Mouse (Mus musculus): ENCODE results near the gene Ccdc182. TPM values are rescaled to one million over a fixed set of nuclear protein-coding genes. Genes with fewer than 3 reads are reported as not detected.

Gene Ccdc182
- polyA plus RNA-seq, 1 experiment: not detected

DNA sequence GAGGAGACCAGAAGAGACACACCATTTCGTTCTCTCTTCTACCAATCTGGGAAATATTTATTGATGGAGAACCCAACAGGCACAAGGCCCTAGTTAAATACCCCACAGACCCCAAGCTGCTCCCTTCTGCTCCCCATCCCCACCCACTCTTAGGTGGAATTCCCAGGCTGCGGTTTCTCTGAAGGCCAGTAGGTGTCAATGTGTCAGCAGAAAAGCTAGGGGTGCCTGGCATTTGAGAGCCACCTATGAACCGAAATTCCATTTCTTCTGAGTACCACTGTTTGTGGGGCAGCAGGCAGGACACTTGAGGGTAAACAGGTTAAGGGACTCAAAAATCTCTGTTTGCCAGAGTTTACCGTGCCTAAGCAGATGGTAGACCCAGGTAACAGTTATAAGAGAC lies 2.2 kb upstream of the Ccdc182 start:
- H3K4me3 ChIP-seq (ENCODE audit: insufficient read depth, low read length): no peak overlapping the region
- no peaks in the 10 kb centered on the region for H3K4me1 ChIP-seq (ENCODE audit: control insufficient read depth, insufficient read depth, low read length)
- TF ChIP-seq POLR2A (IDR thresholded peaks at IDR 0.05; ENCODE audit: extremely low read depth, insufficient read depth, low read length) (no peak), CTCF (IDR thresholded peaks at IDR 0.05; ENCODE audit: extremely low read depth, insufficient read depth, low read length) (peak; percentile 67)
- no peak overlapping the region for H3K27ac ChIP-seq (ENCODE audit: insufficient read depth, low read length)

DNA sequence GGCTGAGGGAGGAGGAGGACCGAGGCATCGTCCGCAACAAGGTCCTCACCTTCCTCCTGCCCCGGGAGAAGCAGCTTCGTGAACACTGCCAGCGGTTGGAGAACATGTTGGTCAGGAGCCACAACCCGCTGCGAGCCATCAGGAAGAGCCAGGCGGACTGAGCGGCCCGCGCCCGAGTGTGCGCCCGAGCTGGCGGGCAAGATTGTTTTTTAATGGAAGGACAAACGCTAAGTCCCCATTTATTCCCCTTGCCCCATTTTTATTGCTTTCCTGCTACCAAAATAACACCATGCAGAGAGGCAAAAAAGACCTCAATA lies 494 bp downstream of the Ccdc182 start:
- Histone ChIP-seq H3K4me3 (ENCODE audit: insufficient read depth, low read length) (no peak overlapping the region), H3K4me1 (ENCODE audit: control insufficient read depth, insufficient read depth, low read length) (no peaks in the 10 kb centered on the region), H3K27ac (ENCODE audit: insufficient read depth, low read length) (no peak overlapping the region)
- TF ChIP-seq CTCF (IDR thresholded peaks at IDR 0.05; ENCODE audit: extremely low read depth, insufficient read depth, low read length) (no peak), POLR2A (IDR thresholded peaks at IDR 0.05; ENCODE audit: extremely low read depth, insufficient read depth, low read length) (no peak)

DNA sequence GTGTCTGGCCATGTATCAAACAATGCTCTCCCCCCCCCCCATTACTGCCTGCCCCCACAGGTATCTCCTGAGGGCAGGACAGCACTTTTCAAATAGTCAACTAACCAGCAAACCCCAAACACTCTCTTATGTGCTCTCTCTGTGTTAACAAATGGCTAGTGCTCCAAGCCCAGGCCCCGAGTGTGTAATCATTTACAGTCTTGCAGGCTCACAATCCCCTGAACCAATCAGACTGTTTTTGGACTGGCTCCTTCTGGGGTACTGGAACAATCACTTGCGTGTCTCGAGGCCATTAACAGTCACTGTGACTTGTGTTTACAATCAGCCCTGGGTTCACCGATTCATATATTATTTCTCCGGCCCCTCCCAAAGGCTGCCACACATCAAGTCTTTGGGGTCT lies 1.4 kb downstream of the Ccdc182 start:
- TF ChIP-seq POLR2A (IDR thresholded peaks at IDR 0.05; ENCODE audit: extremely low read depth, insufficient read depth, low read length) (no peak), CTCF (IDR thresholded peaks at IDR 0.05; ENCODE audit: extremely low read depth, insufficient read depth, low read length) (no peak)
- H3K4me1 ChIP-seq (ENCODE audit: control insufficient read depth, insufficient read depth, low read length): no peaks in the 10 kb centered on the region
- H3K4me3 ChIP-seq (ENCODE audit: insufficient read depth, low read length): no peak overlapping the region
- no peak overlapping the region for H3K27ac ChIP-seq (ENCODE audit: insufficient read depth, low read length)

DNA sequence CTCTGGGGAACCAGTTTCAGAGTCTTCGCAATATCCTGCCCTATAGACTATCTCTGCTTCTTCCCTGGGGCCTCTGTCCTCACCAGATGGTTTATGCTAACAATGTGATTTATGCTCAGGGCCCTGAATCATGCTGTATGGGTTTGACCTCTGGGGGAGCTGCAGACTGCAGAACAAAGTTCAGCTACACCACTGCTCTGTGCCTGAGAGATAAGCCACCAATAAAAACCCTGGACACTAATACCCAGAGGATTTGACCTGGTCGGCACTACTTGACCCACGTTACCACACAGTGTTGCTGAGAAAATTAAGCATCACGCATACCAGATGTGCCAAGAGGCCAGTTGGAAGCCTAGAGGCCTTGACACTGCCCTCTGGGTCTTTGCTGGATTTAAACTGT lies 3.7 kb downstream of the Ccdc182 start:
- Histone ChIP-seq H3K27ac (ENCODE audit: insufficient read depth, low read length) (no peak overlapping the region), H3K4me1 (ENCODE audit: control insufficient read depth, insufficient read depth, low read length) (no peaks in the 10 kb centered on the region), H3K4me3 (ENCODE audit: insufficient read depth, low read length) (no peak overlapping the region)
- TF ChIP-seq POLR2A (IDR thresholded peaks at IDR 0.05; ENCODE audit: extremely low read depth, insufficient read depth, low read length) (no peak), CTCF (IDR thresholded peaks at IDR 0.05; ENCODE audit: extremely low read depth, insufficient read depth, low read length) (0 out of 2 replicates have a peak, but pooled peaks have one; percentile 15)

DNA sequence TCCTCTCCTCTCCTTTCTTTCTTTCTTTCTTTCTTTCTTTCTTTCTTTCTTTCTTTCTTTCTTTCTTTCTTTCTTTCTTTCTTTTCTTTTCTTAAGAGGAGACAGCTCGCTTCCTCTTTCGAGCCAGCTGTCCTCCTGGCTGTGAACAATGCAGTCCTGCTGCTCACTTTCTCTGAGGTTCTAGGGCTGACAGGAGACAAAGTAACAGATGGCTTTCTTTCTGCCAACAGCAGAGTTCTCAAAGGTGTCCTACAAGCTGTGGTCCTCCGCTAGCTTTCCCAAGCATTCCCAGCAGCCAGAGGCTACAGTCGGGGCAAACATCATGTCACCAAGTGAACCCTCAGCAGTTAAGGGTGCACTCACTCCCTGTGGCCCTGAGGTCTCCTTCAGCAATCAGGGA lies 5.5 kb downstream of the Ccdc182 start:
- TF ChIP-seq CTCF (IDR thresholded peaks at IDR 0.05; ENCODE audit: extremely low read depth, insufficient read depth, low read length) (no peak), POLR2A (IDR thresholded peaks at IDR 0.05; ENCODE audit: extremely low read depth, insufficient read depth, low read length) (no peak)
- Histone ChIP-seq H3K4me1 (ENCODE audit: control insufficient read depth, insufficient read depth, low read length) (no peaks in the 10 kb centered on the region), H3K27ac (ENCODE audit: insufficient read depth, low read length) (no peak overlapping the region), H3K4me3 (ENCODE audit: insufficient read depth, low read length) (no peak overlapping the region)

DNA sequence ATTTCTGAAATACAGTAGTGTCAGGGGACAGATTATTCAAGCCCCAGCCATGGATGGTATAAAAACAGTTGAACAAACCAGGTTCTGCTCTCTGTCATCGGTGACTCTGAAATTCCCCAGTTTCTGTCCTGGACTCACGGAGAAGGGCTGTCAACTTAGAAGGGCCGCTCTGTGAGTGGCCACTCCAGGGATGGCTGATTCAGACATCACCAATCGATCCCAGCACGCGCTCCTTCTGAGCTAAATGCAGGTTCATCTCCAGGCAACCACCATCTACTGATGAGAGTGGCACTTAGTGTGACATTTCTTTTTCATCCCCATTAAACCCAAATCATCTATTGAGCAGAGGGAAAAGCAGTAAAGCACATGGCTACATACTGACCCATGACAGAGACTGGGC lies 7.8 kb downstream of the Ccdc182 start:
- no peak for TF ChIP-seq POLR2A (IDR thresholded peaks at IDR 0.05; ENCODE audit: extremely low read depth, insufficient read depth, low read length)
- TF ChIP-seq CTCF (IDR thresholded peaks at IDR 0.05; ENCODE audit: extremely low read depth, insufficient read depth, low read length): no peak
- Histone ChIP-seq H3K4me3 (ENCODE audit: insufficient read depth, low read length) (no peak overlapping the region), H3K27ac (ENCODE audit: insufficient read depth, low read length) (no peak overlapping the region), H3K4me1 (ENCODE audit: control insufficient read depth, insufficient read depth, low read length) (no peaks in the 10 kb centered on the region)

DNA sequence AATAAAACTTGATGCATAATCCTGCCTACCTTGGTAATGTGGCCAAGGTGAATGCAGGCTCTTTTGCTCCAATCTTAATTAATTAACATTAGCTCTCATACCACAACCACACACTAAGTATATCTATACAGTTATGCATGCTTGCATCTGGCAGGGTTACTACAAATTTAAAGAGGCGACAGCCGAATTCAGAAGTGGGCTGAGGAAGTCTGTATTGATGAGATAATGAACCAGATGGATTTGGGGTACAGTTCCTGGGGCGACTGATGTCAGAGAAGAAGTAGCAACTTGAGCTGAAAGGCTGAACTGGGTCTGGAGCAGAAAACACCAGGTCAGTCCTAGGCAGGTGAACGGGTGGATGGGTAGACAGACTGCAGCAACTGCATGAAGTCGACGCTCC lies 11.9 kb downstream of the Ccdc182 start:
- TF ChIP-seq POLR2A (IDR thresholded peaks at IDR 0.05; ENCODE audit: extremely low read depth, insufficient read depth, low read length): no peak
- TF ChIP-seq CTCF (IDR thresholded peaks at IDR 0.05; ENCODE audit: extremely low read depth, insufficient read depth, low read length): no peak
- no peaks in the 10 kb centered on the region for H3K4me1 ChIP-seq (ENCODE audit: control insufficient read depth, insufficient read depth, low read length)
- no peak overlapping the region for H3K27ac ChIP-seq (ENCODE audit: insufficient read depth, low read length)
- no peak overlapping the region for H3K4me3 ChIP-seq (ENCODE audit: insufficient read depth, low read length)

DNA sequence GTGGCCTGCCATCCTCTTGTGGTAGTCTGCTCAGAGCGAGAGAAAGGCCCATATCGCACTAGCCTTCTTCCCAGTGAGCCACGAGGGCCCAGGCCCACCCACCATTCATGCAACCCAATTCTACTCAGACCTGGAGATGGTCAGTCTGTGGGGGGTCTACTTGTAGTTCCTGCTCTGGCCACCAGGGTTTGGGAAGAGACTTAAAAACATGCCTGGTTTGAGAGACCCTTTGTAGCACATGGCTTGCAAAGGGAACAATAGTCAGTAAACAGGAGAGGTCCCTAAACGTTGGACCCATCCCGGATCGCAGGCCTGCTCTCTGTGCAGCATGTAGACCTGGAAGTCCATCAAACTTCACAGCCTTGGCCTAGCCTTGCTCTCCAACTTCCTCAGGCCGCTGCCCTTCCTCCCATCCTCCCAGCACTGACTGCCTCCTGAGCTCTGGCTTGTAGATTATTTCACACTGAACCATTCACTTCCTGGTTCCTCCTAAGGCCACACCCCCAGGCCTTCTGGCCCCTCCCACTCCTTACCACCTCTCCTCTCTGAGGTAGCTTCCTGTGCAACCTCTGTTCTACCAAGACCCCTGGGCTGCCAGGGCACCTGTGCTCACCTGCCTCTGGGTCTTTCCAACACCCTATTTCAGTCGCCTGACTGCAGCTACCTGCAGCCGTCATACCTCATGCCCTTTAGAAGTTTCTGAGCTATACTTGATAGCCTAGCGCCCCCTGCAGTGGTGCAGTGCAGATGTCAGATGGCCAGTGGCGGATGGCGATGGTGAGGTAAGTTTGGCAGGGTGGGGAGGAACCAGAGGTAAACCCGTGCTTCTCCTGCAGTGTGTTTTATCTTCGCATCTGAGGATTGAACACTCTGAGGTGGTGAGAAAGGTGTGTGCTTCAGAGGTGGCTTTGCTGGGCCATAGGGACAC lies 14.0 kb downstream of the Ccdc182 start:
- Histone ChIP-seq H3K4me1 (ENCODE audit: control insufficient read depth, insufficient read depth, low read length) (no peaks in the 10 kb centered on the region), H3K27ac (ENCODE audit: insufficient read depth, low read length) (no peak overlapping the region), H3K4me3 (ENCODE audit: insufficient read depth, low read length) (no peak overlapping the region)
- TF ChIP-seq POLR2A (IDR thresholded peaks at IDR 0.05; ENCODE audit: extremely low read depth, insufficient read depth, low read length) (no peak), CTCF (IDR thresholded peaks at IDR 0.05; ENCODE audit: extremely low read depth, insufficient read depth, low read length) (no peak)

DNA sequence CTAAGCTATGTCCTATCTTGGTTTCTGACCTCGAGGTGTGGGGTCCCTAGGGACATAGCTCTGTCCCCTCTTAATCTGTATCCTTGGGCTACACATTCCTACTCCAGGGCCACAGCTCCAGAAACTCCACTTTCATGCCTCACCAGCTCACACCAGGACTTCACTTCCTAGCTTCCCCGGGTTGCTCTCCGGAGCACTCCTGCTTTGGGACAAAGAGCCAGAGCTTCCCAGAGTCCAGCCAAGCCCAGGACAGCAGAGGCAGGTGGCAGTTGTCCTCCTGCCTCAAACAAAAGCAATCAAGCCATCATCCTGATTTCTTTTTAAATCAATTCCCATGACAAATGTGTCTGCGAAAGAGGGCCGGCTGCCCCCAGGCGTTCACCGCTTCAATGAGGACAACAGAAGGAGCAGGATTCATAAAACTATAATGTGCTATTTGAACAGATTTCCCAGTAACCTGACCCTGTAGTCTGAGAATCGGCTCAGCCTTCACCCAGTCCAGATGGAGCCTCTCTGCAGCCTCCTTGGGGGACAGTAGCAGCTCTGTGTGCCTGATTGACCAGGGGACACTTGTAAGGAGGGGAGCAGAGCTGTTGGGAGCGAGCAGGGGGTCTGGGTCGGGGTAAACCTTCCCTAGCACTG lies 15.3 kb downstream of the Ccdc182 start:
- Histone ChIP-seq H3K27ac (ENCODE audit: insufficient read depth, low read length) (no peak overlapping the region), H3K4me1 (ENCODE audit: control insufficient read depth, insufficient read depth, low read length) (no peaks in the 10 kb centered on the region), H3K4me3 (ENCODE audit: insufficient read depth, low read length) (no peak overlapping the region)
- no peak for TF ChIP-seq POLR2A (IDR thresholded peaks at IDR 0.05; ENCODE audit: extremely low read depth, insufficient read depth, low read length)
- TF ChIP-seq CTCF (IDR thresholded peaks at IDR 0.05; ENCODE audit: extremely low read depth, insufficient read depth, low read length): no peak

DNA sequence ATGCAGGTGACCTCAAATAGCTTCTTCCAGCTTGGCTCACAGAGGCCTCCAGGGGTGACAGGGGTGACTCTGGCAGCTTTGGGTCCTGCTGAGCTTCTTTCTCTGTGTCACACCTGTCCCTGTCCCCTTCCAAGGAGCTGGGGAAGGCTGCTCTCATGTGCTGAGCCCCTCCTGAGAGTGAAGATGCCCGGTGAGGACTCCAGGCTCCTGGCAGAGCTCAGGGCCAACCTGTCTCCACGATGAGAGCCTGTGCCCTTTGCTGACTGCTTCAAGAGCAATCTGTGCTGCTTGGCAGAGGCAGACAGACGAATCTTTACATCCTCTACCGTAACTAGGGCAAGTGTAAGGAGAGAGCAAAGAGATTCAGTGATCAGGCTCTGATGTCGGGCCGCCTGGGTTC lies 16.9 kb downstream of the Ccdc182 start:
- Histone ChIP-seq H3K27ac (ENCODE audit: insufficient read depth, low read length) (no peak overlapping the region), H3K4me1 (ENCODE audit: control insufficient read depth, insufficient read depth, low read length) (no peaks in the 10 kb centered on the region), H3K4me3 (ENCODE audit: insufficient read depth, low read length) (no peak overlapping the region)
- TF ChIP-seq POLR2A (IDR thresholded peaks at IDR 0.05; ENCODE audit: extremely low read depth, insufficient read depth, low read length) (no peak), CTCF (IDR thresholded peaks at IDR 0.05; ENCODE audit: extremely low read depth, insufficient read depth, low read length) (no peak)

Data from cortical plate, adult 2 months (tissue).